Mouse (Mus musculus) neural tube, embryonic 11.5 days (tissue): ENCODE results near the gene Adamts15. TPM values are rescaled to one million over a fixed set of nuclear protein-coding genes. Genes with fewer than 3 reads are reported as not detected.

Experiments
- ATAC-seq: fragments of 200-750 bp; cut with Nextera tagmentation; 2 replicates; pipeline ENCODE4 v1.8.0; 2017; ENCODE audit warnings: moderate number of reproducible peaks, mild to moderate bottlenecking, moderate TSS enrichment, moderate library complexity; ENCODE audit not compliant: insufficient read depth, low FRiP score, low TSS enrichment
- DNase-seq: peaks from one replicate; pipeline ENCODE4 v3.0.0-alpha.2; 2015; ENCODE audit warnings: low spot score
- H3K27ac ChIP-seq: fragments of 300-500 bp; sonication (generic); 2 replicates; pipeline ENCODE4 v1.5.1; 2014; ENCODE audit warnings: low read depth, mild to moderate bottlenecking, low read length
- H3K27me3 ChIP-seq: fragments of 300-500 bp; sonication (generic); 2 replicates; pipeline ENCODE4 v1.6.1; 2014; ENCODE audit warnings: mild to moderate bottlenecking, low read length, mixed read lengths; ENCODE audit not compliant: control insufficient read depth, insufficient read depth
- H3K36me3 ChIP-seq: fragments of 300-500 bp; sonication (generic); 2 replicates; pipeline ENCODE4 v1.6.1; 2014; ENCODE audit warnings: mild to moderate bottlenecking, low read length, moderate library complexity, mixed read lengths; ENCODE audit not compliant: control insufficient read depth, insufficient read depth
- H3K4me1 ChIP-seq: fragments of 300-500 bp; sonication (generic); 2 replicates; pipeline ENCODE4 v1.6.1; 2014; ENCODE audit warnings: low read length, mixed read lengths; ENCODE audit not compliant: control insufficient read depth, insufficient read depth
- H3K4me2 ChIP-seq: fragments of 300-500 bp; sonication (generic); 2 replicates; pipeline ENCODE4 v1.6.1; 2014; ENCODE audit warnings: low read depth, mild to moderate bottlenecking, moderate library complexity
- H3K4me3 ChIP-seq: fragments of 300-500 bp; sonication (generic); 2 replicates; pipeline ENCODE4 v1.5.1; 2014; ENCODE audit warnings: low read depth, low read length
- H3K9ac ChIP-seq: fragments of 300-500 bp; sonication (generic); 2 replicates; pipeline ENCODE4 v1.6.1; 2014; ENCODE audit warnings: mild to moderate bottlenecking, low read length
- H3K9me3 ChIP-seq: fragments of 300-500 bp; sonication (generic); 2 replicates; pipeline ENCODE4 v1.6.1; 2016; ENCODE audit warnings: low read length; ENCODE audit not compliant: control insufficient read depth
- WGBS: fragments of 180-500 bp; shearing (Covaris S2); extraction: QIAGEN DNeasy Blood & Tissue Kit; methylation state at CpG from one replicate; pipeline ENCODE4 v1.1.7; 2014; 5-methylcytosine and 5-hydroxymethylcytosine counted together
- polyA plus RNA-seq: library from polyadenylated mRNA; unstranded; fragments of >200 nt; fragmentation: Nextera tagmentation; extraction: Ambion mirVana; gene quantifications from 2 replicates; pipeline ENCODE4 v1.2.1, GENCODE M21; 2014

Adamts15 gene
- polyA plus RNA-seq, 1 experiment from 2014 or later: 4.0 TPM

- no peak overlapping the region for H3K4me3 ChIP-seq
- WGBS: 87% methylated on average over 10 of the region's 10 CpGs
- no peak overlapping the region for H3K4me2 ChIP-seq
- no peaks in the 10 kb centered on the region for H3K4me1 ChIP-seq
- no peak overlapping the region for H3K9ac ChIP-seq
- no peaks in the 10 kb centered on the region; the same call in 1 of the 2 replicates for H3K36me3 ChIP-seq
- H3K27me3 ChIP-seq: no peaks in the 10 kb centered on the region
- no peak overlapping the region for H3K27ac ChIP-seq
- no peak for ATAC-seq
- DNase-seq: no peak
- no peaks in the 10 kb centered on the region for H3K9me3 ChIP-seq
Measured at GRCm38 (mm10) chr9:30905861-30906260, 16.4 kb downstream of the Adamts15 start.

GRCm38 (mm10) chr9:30903266-30903665, 19.0 kb downstream of the Adamts15 start:
- H3K36me3 ChIP-seq: no peaks in the 10 kb centered on the region; the same call in 1 of the 2 replicates
- no peaks in the 10 kb centered on the region for H3K9me3 ChIP-seq
- H3K4me3 ChIP-seq: no peak overlapping the region
- no peak overlapping the region for H3K9ac ChIP-seq
- no peak overlapping the region for H3K27ac ChIP-seq
- H3K4me2 ChIP-seq: no peak overlapping the region
- no peaks in the 10 kb centered on the region for H3K4me1 ChIP-seq
- WGBS: 94% methylated on average over 5 of the region's 5 CpGs
- DNase-seq: no peak
- H3K27me3 ChIP-seq: no peaks in the 10 kb centered on the region
- ATAC-seq: no peak

- ATAC-seq (no peak), DNase-seq (no peak)
- Histone ChIP-seq H3K9ac (no peak overlapping the region), H3K4me1 (no peaks in the 10 kb centered on the region), H3K36me3 (no peaks in the 10 kb centered on the region; the same call in 1 of the 2 replicates), H3K4me3 (no peak overlapping the region), H3K27ac (no peak overlapping the region), H3K4me2 (no peak overlapping the region), H3K9me3 (no peaks in the 10 kb centered on the region), H3K27me3 (no peaks in the 10 kb centered on the region)
- 95% methylated on average over 7 of the region's 7 CpGs for WGBS
Measured at GRCm38 (mm10) chr9:30902641-30903040, 19.6 kb downstream of the Adamts15 start.

DNA sequence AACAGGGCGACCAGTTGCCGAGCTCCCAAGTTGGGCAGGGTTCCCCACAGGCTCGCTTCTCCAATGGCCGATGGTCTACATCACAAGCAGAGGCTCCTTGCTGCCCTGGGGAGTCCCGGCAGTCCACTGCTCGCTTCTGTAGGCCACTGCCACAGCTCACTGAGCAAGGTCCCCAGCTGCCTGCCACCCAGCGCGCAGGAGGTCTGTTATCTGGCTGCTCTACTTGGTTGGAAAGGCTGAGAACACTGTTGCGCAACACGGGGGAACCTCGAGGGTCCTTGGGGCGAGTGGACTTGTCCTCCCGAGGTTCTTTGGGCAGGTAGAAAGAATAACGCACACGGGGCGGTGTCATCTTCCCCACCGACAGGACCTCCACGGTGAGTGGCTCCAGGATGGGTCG, 20.1 kb downstream of the Adamts15 start:
- Histone ChIP-seq H3K27ac (no peak overlapping the region), H3K4me2 (no peak overlapping the region), H3K4me3 (no peak overlapping the region), H3K27me3 (no peaks in the 10 kb centered on the region), H3K9me3 (no peaks in the 10 kb centered on the region), H3K4me1 (no peaks in the 10 kb centered on the region), H3K9ac (no peak overlapping the region), H3K36me3 (no peaks in the 10 kb centered on the region; the same call in 1 of the 2 replicates)
- WGBS: 96% methylated on average over 19 of the region's 19 CpGs
- ATAC-seq (no peak), DNase-seq (no peak)

- no peaks in the 10 kb centered on the region for H3K27me3 ChIP-seq
- no peak overlapping the region for H3K9ac ChIP-seq
- H3K27ac ChIP-seq: no peak overlapping the region
- no peaks in the 10 kb centered on the region for H3K4me1 ChIP-seq
- ATAC-seq: no peak
- no peaks in the 10 kb centered on the region for H3K9me3 ChIP-seq
- H3K36me3 ChIP-seq: no peaks in the 10 kb centered on the region; the same call in 1 of the 2 replicates
- no peak for DNase-seq
- H3K4me2 ChIP-seq: no peak overlapping the region
- H3K4me3 ChIP-seq: no peak overlapping the region
- WGBS: 92% methylated on average over 2 of the region's 2 CpGs
Measured at GRCm38 (mm10) chr9:30897169-30897568, 25.1 kb downstream of the Adamts15 start.

DNA sequence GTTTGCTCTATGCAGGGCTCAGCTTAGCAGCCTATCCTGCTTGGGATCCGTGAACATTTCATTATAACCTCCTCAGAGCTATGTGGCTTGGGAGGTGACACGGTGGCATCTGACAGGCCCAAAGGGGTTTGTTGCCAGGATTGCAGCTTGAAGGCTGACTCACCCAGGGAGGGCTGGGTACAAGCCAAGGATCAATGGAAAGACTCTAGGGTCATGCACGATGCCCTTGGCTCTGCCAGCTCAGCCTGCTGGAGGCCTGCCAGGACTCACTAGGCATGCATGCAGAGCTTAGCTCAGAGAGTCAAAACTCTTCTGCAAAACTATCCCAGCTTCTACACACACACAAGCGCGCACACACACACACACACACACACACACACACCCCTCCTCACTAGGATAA, 25.5 kb downstream of the Adamts15 start:
- Histone ChIP-seq H3K36me3 (no peaks in the 10 kb centered on the region; the same call in 1 of the 2 replicates), H3K27ac (no peak overlapping the region), H3K4me2 (no peak overlapping the region), H3K4me3 (no peak overlapping the region), H3K9ac (no peak overlapping the region), H3K27me3 (no peaks in the 10 kb centered on the region), H3K4me1 (no peaks in the 10 kb centered on the region), H3K9me3 (no peaks in the 10 kb centered on the region)
- no peak for DNase-seq
- no peak for ATAC-seq
- 90% methylated on average over 5 of the region's 5 CpGs for WGBS

GRCm38 (mm10) chr9:30895618-30896017, 26.6 kb downstream of the Adamts15 start:
- Histone ChIP-seq H3K4me1 (no peaks in the 10 kb centered on the region), H3K27ac (no peak overlapping the region), H3K36me3 (no peaks in the 10 kb centered on the region), H3K9ac (no peak overlapping the region), H3K9me3 (no peaks in the 10 kb centered on the region), H3K4me3 (no peak overlapping the region), H3K4me2 (no peak overlapping the region), H3K27me3 (no peaks in the 10 kb centered on the region)
- WGBS: 89% methylated on average over 3 of the region's 3 CpGs
- ATAC-seq (no peak), DNase-seq (no peak)

- H3K4me3 ChIP-seq: no peak overlapping the region
- H3K27ac ChIP-seq: no peak overlapping the region
- 84% methylated on average over 3 of the region's 3 CpGs for WGBS
- H3K9ac ChIP-seq: no peak overlapping the region
- H3K36me3 ChIP-seq: no peaks in the 10 kb centered on the region
- no peaks in the 10 kb centered on the region for H3K27me3 ChIP-seq
- ATAC-seq (no peak), DNase-seq (no peak)
- no peaks in the 10 kb centered on the region for H3K9me3 ChIP-seq
- no peaks in the 10 kb centered on the region for H3K4me1 ChIP-seq
- no peak overlapping the region for H3K4me2 ChIP-seq
Measured at GRCm38 (mm10) chr9:30886276-30886675, 36.0 kb downstream of the Adamts15 start.

- 85% methylated on average over 9 of the region's 9 CpGs for WGBS
- H3K4me1 ChIP-seq: no peaks in the 10 kb centered on the region
- no peaks in the 10 kb centered on the region for H3K36me3 ChIP-seq
- H3K27me3 ChIP-seq: no peaks in the 10 kb centered on the region
- ATAC-seq (no peak), DNase-seq (no peak)
- no peak overlapping the region for H3K4me3 ChIP-seq
- H3K9ac ChIP-seq: no peak overlapping the region
- H3K9me3 ChIP-seq: no peaks in the 10 kb centered on the region
- no peak overlapping the region for H3K4me2 ChIP-seq
- no peak overlapping the region for H3K27ac ChIP-seq
Measured at GRCm38 (mm10) chr9:30880553-30880952, 41.7 kb downstream of the Adamts15 start.
